17 mouse cellular contexts compared by ENCODE assay signal in genomic region chr12:80324051-80324784, GRCm38 (mm10).
DNase-seq lines count a peak whose midpoint lies in the region; ATAC-seq lines count a peak whose summit lies in the region.
"Had no signal": no experiment of that assay in that cellular context is flagged by ENCODE, and none has a peak within 500 bp of the region (broad histone marks: within the 10 kb centered on the region; RNA-seq: fewer than 3 reads in every experiment).

No protein-coding gene starts in this region.

- no peaks in the 10 kb centered on the region for H3K27me3 ChIP-seq in heart, embryonic 11.5 days (ENCODE audit: control insufficient read depth, insufficient read depth, low read length)
- no peaks in the 10 kb centered on the region for H3K27me3 ChIP-seq in liver, embryonic 15.5 days
- no peaks in the 10 kb centered on the region for H3K27me3 ChIP-seq in liver, embryonic 11.5 days (replicated peaks; ENCODE audit: control insufficient read depth, insufficient read depth, low read length)
- no peaks in the 10 kb centered on the region for H3K27me3 ChIP-seq in intestine, embryonic 14.5 days (replicated peaks; ENCODE audit: control insufficient read depth, insufficient read depth, low read length)
- no peaks in the 10 kb centered on the region for H3K27me3 ChIP-seq in stomach, embryonic 16.5 days (ENCODE audit: control insufficient read depth, insufficient read depth, low read length)
- H3K27me3 ChIP-seq: embryonic facial prominence, embryonic 13.5 days; hindbrain, embryonic 15.5 days; limb, embryonic 15.5 days; midbrain, embryonic 15.5 days; Patski had no signal

- peaks cover 27% of the 10 kb centered on the region for H3K4me1 ChIP-seq in heart, embryonic 11.5 days (ENCODE audit: control insufficient read depth, insufficient read depth, low read length)
- peaks cover 18% of the 10 kb centered on the region for H3K4me1 ChIP-seq in liver, embryonic 15.5 days (replicated peaks)
- peaks cover 9% of the 10 kb centered on the region for H3K4me1 ChIP-seq in liver, embryonic 11.5 days (replicated peaks; ENCODE audit: control insufficient read depth, insufficient read depth, low read length)
- peaks cover 18% of the 10 kb centered on the region for H3K4me1 ChIP-seq in intestine, embryonic 14.5 days (replicated peaks; ENCODE audit: control insufficient read depth, insufficient read depth, low read length)
- H3K4me1 ChIP-seq in stomach, embryonic 16.5 days (ENCODE audit: control insufficient read depth, insufficient read depth, low read length) = peaks cover 10% of the 10 kb centered on the region; the same call in 1 of the 2 replicates
- H3K4me1 ChIP-seq: hindbrain, embryonic 15.5 days; midbrain, embryonic 15.5 days had no signal

- H3K9ac ChIP-seq in heart, embryonic 11.5 days (ENCODE audit: low read depth, low read length) = no peak overlapping the region
- no peak overlapping the region for H3K9ac ChIP-seq in liver, embryonic 15.5 days
- H3K9ac ChIP-seq in liver, embryonic 11.5 days (ENCODE audit: low read depth, low read length) = no peak overlapping the region
- H3K9ac ChIP-seq in intestine, embryonic 14.5 days (ENCODE audit: low read length) = no peak overlapping the region
- H3K9ac ChIP-seq in stomach, embryonic 16.5 days (ENCODE audit: low read length) = no peak overlapping the region
- H3K9ac ChIP-seq: embryonic facial prominence, embryonic 13.5 days; hindbrain, embryonic 15.5 days; limb, embryonic 15.5 days; midbrain, embryonic 15.5 days had no signal

- H3K4me2 ChIP-seq in heart, embryonic 11.5 days = no peak overlapping the region; the same call in 1 of the 2 replicates
- no peak overlapping the region for H3K4me2 ChIP-seq in liver, embryonic 15.5 days
- no peak overlapping the region for H3K4me2 ChIP-seq in liver, embryonic 11.5 days
- H3K4me2 ChIP-seq in intestine, embryonic 14.5 days (ENCODE audit: low read length) = no peak overlapping the region
- H3K4me2 ChIP-seq in stomach, embryonic 16.5 days (ENCODE audit: low read depth, low read length) = no peak overlapping the region
- H3K4me2 ChIP-seq: embryonic facial prominence, embryonic 13.5 days; hindbrain, embryonic 15.5 days; limb, embryonic 15.5 days; midbrain, embryonic 15.5 days had no signal

- H3K27ac ChIP-seq in heart, embryonic 11.5 days (ENCODE audit: low read depth, low read length) = peak overlapping the region; percentile 59
- H3K27ac ChIP-seq in liver, embryonic 15.5 days (replicated peaks) = no peak overlapping the region
- no peak overlapping the region for H3K27ac ChIP-seq in liver, embryonic 11.5 days (ENCODE audit: low read depth, low read length)
- no peak overlapping the region; the same call in 1 of the 2 replicates for H3K27ac ChIP-seq in intestine, embryonic 14.5 days (ENCODE audit: low read depth)
- no peak overlapping the region for H3K27ac ChIP-seq in stomach, embryonic 16.5 days (ENCODE audit: low read length)
- H3K27ac ChIP-seq: embryonic facial prominence, embryonic 13.5 days; hindbrain, embryonic 15.5 days; limb, embryonic 15.5 days; midbrain, embryonic 15.5 days had no signal

- intact Hi-C loops in heart, postnatal 25 days (cut with DNase I) = loop anchor here (5.0 kb wide), 1 partner anchor 77 kb away; no protein-coding TSS in a partner anchor

- H3K36me3 ChIP-seq in heart, embryonic 11.5 days (ENCODE audit: control insufficient read depth, insufficient read depth, low read length) = no peaks in the 10 kb centered on the region
- H3K36me3 ChIP-seq in liver, embryonic 15.5 days (replicated peaks) = no peaks in the 10 kb centered on the region
- no peaks in the 10 kb centered on the region for H3K36me3 ChIP-seq in liver, embryonic 11.5 days (ENCODE audit: control insufficient read depth, insufficient read depth, low read length)
- H3K36me3 ChIP-seq in intestine, embryonic 14.5 days (ENCODE audit: control insufficient read depth, insufficient read depth, low read length) = no peaks in the 10 kb centered on the region
- no peaks in the 10 kb centered on the region for H3K36me3 ChIP-seq in stomach, embryonic 16.5 days (ENCODE audit: control insufficient read depth, insufficient read depth, low read length)
- H3K36me3 ChIP-seq: embryonic facial prominence, embryonic 13.5 days; hindbrain, embryonic 15.5 days; limb, embryonic 15.5 days; midbrain, embryonic 15.5 days had no signal

- WGBS in heart, embryonic 11.5 days (ENCODE audit: insufficient replicate concordance) = 45% methylated on average over 9 of the region's 9 CpGs
- 61% methylated on average over 9 of the region's 9 CpGs for WGBS in liver, embryonic 15.5 days (ENCODE audit: insufficient replicate concordance)
- 67% methylated on average over 9 of the region's 9 CpGs for WGBS in liver, embryonic 11.5 days
- WGBS in intestine, embryonic 14.5 days = 39% methylated on average over 9 of the region's 9 CpGs
- WGBS in stomach, embryonic 16.5 days = 46% methylated on average over 9 of the region's 9 CpGs

- no peak overlapping the region for H3K4me3 ChIP-seq in heart, embryonic 11.5 days (ENCODE audit: low read depth, low read length)
- no peak overlapping the region for H3K4me3 ChIP-seq in liver, embryonic 15.5 days (replicated peaks)
- no peak overlapping the region for H3K4me3 ChIP-seq in liver, embryonic 11.5 days (ENCODE audit: low read depth, low read length)
- no peak overlapping the region for H3K4me3 ChIP-seq in intestine, embryonic 14.5 days (ENCODE audit: low read depth, low read length)
- no peak overlapping the region for H3K4me3 ChIP-seq in stomach, embryonic 16.5 days (replicated peaks; ENCODE audit: low read length)
- H3K4me3 ChIP-seq: embryonic facial prominence, embryonic 13.5 days; hindbrain, embryonic 15.5 days; limb, embryonic 15.5 days; midbrain, embryonic 15.5 days had no signal

- H3K9me3 ChIP-seq in heart, embryonic 11.5 days (replicated peaks; ENCODE audit: control insufficient read depth, low read length) = no peaks in the 10 kb centered on the region
- no peaks in the 10 kb centered on the region for H3K9me3 ChIP-seq in liver, embryonic 15.5 days (replicated peaks)
- no peaks in the 10 kb centered on the region for H3K9me3 ChIP-seq in liver, embryonic 11.5 days (ENCODE audit: control insufficient read depth, low read length)
- H3K9me3 ChIP-seq in intestine, embryonic 14.5 days (ENCODE audit: control insufficient read depth, low read length) = 0 out of 2 replicates have a peak, but pooled peaks cover 3% of the 10 kb centered on the region
- no peaks in the 10 kb centered on the region for H3K9me3 ChIP-seq in stomach, embryonic 16.5 days (replicated peaks; ENCODE audit: control insufficient read depth, low read length)
- H3K9me3 ChIP-seq: embryonic facial prominence, embryonic 13.5 days; hindbrain, embryonic 15.5 days; limb, embryonic 15.5 days; midbrain, embryonic 15.5 days had no signal

- DNase-seq in heart, postnatal 25 days (ENCODE audit: low spot score) = no peak
- DNase-seq in liver, embryonic 11.5 days (ENCODE audit: low spot score) = no peak
- no peak for DNase-seq in intestine, embryonic 14.5 days (ENCODE audit: low spot score)
- DNase-seq in ovary, postnatal 36 days (ENCODE audit: low spot score) = no peak
- DNase-seq: adrenal gland, postnatal 25 days; cerebellum, adult 8-10 months; gastrocnemius, postnatal 14 days; layer of hippocampus, adult 9-11 months had no signal

- no peak for ATAC-seq in heart, embryonic 11.5 days (replicated peaks; ENCODE audit: insufficient number of reproducible peaks, low FRiP score, low TSS enrichment)
- ATAC-seq in liver, embryonic 15.5 days (ENCODE audit: insufficient read depth) = peak; percentile 10; the same call in 1 of the 2 replicates
- no peak for ATAC-seq in liver, embryonic 11.5 days (replicated peaks; ENCODE audit: low FRiP score)
- peak; percentile 59 for ATAC-seq in intestine, embryonic 14.5 days (replicated peaks; ENCODE audit: low FRiP score, low TSS enrichment, low read depth)
- ATAC-seq in stomach, embryonic 16.5 days (ENCODE audit: insufficient read depth, low FRiP score) = peak; percentile 31; the same call in 1 of the 2 replicates
- ATAC-seq: activated CD4-positive, CD25-positive, alpha-beta regulatory T cell, adult 4 months; midbrain, embryonic 15.5 days; Patski had no signal

Comparison
In these comparisons a context has a peak if more than half of its experiments do, and no peak if none do; other contexts are left out.
1. ATAC-seq: peak in liver, embryonic 15.5 days (single experiment), intestine, embryonic 14.5 days (single experiment) and stomach, embryonic 16.5 days (single experiment); none in heart, embryonic 11.5 days (single experiment) and liver, embryonic 11.5 days (single experiment).